Comparison of ENCODE assay signal across 28 mouse cellular contexts in genomic region chr9:31142924-31143323, GRCm38 (mm10). TPM values are rescaled to one million over a fixed set of nuclear protein-coding genes. Genes with fewer than 3 reads are reported as not detected.
DNase-seq lines count a peak whose midpoint lies in the region; ATAC-seq lines count a peak whose summit lies in the region.
"Had no signal": no experiment of that assay in that cellular context is flagged by ENCODE, and none has a peak within 500 bp of the region (broad histone marks: within the 10 kb centered on the region; RNA-seq: fewer than 3 reads in every experiment).

No protein-coding gene starts in this region.

- H3K27ac ChIP-seq in embryonic facial prominence, embryonic 14.5 days (replicated peaks; ENCODE audit: low read depth, low read length): no peak overlapping the region
- no peak overlapping the region for H3K27ac ChIP-seq in embryonic facial prominence, embryonic 10.5 days (replicated peaks)
- no peak overlapping the region for H3K27ac ChIP-seq in midbrain, embryonic 13.5 days
- H3K27ac ChIP-seq in midbrain, embryonic 16.5 days (ENCODE audit: low read length): no peak overlapping the region
- no peak overlapping the region for H3K27ac ChIP-seq in hindbrain, embryonic 14.5 days
- H3K27ac ChIP-seq: embryonic facial prominence, embryonic 13.5 days; forebrain, embryonic 10.5 days; forebrain, embryonic 15.5 days; gastrocnemius, adult 2 months; heart, embryonic 15.5 days; hindbrain, embryonic 10.5 days; hindbrain, embryonic 13.5 days; hindbrain, postnatal 0 days had no signal

- no peaks in the 10 kb centered on the region for H3K36me3 ChIP-seq in embryonic facial prominence, embryonic 14.5 days (ENCODE audit: control insufficient read depth, insufficient read depth, low read length)
- H3K36me3 ChIP-seq in embryonic facial prominence, embryonic 10.5 days (replicated peaks): peaks cover 16% of the 10 kb centered on the region
- peaks cover 2% of the 10 kb centered on the region; the same call in 1 of the 2 replicates for H3K36me3 ChIP-seq in midbrain, embryonic 13.5 days
- H3K36me3 ChIP-seq in midbrain, embryonic 16.5 days (ENCODE audit: control insufficient read depth, insufficient read depth, low read length): 0 out of 2 replicates have a peak, but pooled peaks cover 2% of the 10 kb centered on the region
- peaks cover 6% of the 10 kb centered on the region; the same call in 1 of the 2 replicates for H3K36me3 ChIP-seq in hindbrain, embryonic 14.5 days (replicated peaks; ENCODE audit: control insufficient read depth, insufficient read depth)
- H3K36me3 ChIP-seq: heart, embryonic 15.5 days had no signal

- WGBS in embryonic facial prominence, embryonic 14.5 days: 64% methylated on average over 1 of the region's 1 CpGs
- WGBS in embryonic facial prominence, embryonic 10.5 days: 84% methylated on average over 1 of the region's 1 CpGs
- WGBS in midbrain, embryonic 13.5 days: 68% methylated on average over 1 of the region's 1 CpGs
- 83% methylated on average over 1 of the region's 1 CpGs for WGBS in midbrain, embryonic 16.5 days
- WGBS in hindbrain, embryonic 14.5 days: 76% methylated on average over 1 of the region's 1 CpGs

- H3K4me1 ChIP-seq in embryonic facial prominence, embryonic 14.5 days (ENCODE audit: control insufficient read depth, insufficient read depth, low read length): no peaks in the 10 kb centered on the region
- H3K4me1 ChIP-seq in embryonic facial prominence, embryonic 10.5 days: no peaks in the 10 kb centered on the region
- no peaks in the 10 kb centered on the region for H3K4me1 ChIP-seq in midbrain, embryonic 13.5 days (replicated peaks)
- H3K4me1 ChIP-seq in midbrain, embryonic 16.5 days (ENCODE audit: control insufficient read depth, insufficient read depth, low read length): no peaks in the 10 kb centered on the region
- H3K4me1 ChIP-seq in hindbrain, embryonic 14.5 days (replicated peaks; ENCODE audit: control insufficient read depth, insufficient read depth, low read length): no peaks in the 10 kb centered on the region
- H3K4me1 ChIP-seq: embryonic facial prominence, embryonic 13.5 days; forebrain, embryonic 10.5 days; forebrain, embryonic 15.5 days; hindbrain, embryonic 10.5 days; hindbrain, embryonic 13.5 days had no signal

- no peak overlapping the region for H3K4me3 ChIP-seq in embryonic facial prominence, embryonic 14.5 days (ENCODE audit: low read depth, low read length)
- H3K4me3 ChIP-seq in embryonic facial prominence, embryonic 10.5 days: no peak overlapping the region
- no peak overlapping the region for H3K4me3 ChIP-seq in midbrain, embryonic 13.5 days (replicated peaks)
- no peak overlapping the region for H3K4me3 ChIP-seq in midbrain, embryonic 16.5 days (ENCODE audit: low read depth, low read length)
- H3K4me3 ChIP-seq in hindbrain, embryonic 14.5 days (replicated peaks; ENCODE audit: low read length): no peak overlapping the region
- H3K4me3 ChIP-seq: embryonic facial prominence, embryonic 13.5 days; forebrain, embryonic 10.5 days; forebrain, embryonic 15.5 days; gastrocnemius, adult 2 months; heart, embryonic 12.5 days; heart, embryonic 15.5 days; hindbrain, embryonic 10.5 days; hindbrain, embryonic 13.5 days had no signal

- H3K9ac ChIP-seq in embryonic facial prominence, embryonic 14.5 days (ENCODE audit: low read depth, low read length): no peak overlapping the region
- no peak overlapping the region for H3K9ac ChIP-seq in midbrain, embryonic 13.5 days (replicated peaks)
- no peak overlapping the region for H3K9ac ChIP-seq in midbrain, embryonic 16.5 days (ENCODE audit: low read depth, low read length)
- H3K9ac ChIP-seq in hindbrain, embryonic 14.5 days: no peak overlapping the region
- H3K9ac ChIP-seq: embryonic facial prominence, embryonic 13.5 days; forebrain, embryonic 15.5 days; heart, embryonic 12.5 days; heart, embryonic 15.5 days; hindbrain, embryonic 13.5 days had no signal

- ATAC-seq in embryonic facial prominence, embryonic 14.5 days (ENCODE audit: low read depth): peak; percentile 47; the same call in 1 of the 2 replicates
- ATAC-seq in midbrain, embryonic 13.5 days: 0 out of 2 replicates have a peak, but pooled peaks have one; percentile 37
- no peak for ATAC-seq in midbrain, embryonic 16.5 days
- no peak for ATAC-seq in hindbrain, embryonic 14.5 days (ENCODE audit: low FRiP score)
- ATAC-seq: forebrain, embryonic 15.5 days; hindbrain, postnatal 0 days; inflammation-experienced regulatory T-cells, adult 6 months; intestine, embryonic 16.5 days had no signal

- H3K27me3 ChIP-seq in embryonic facial prominence, embryonic 14.5 days (replicated peaks; ENCODE audit: control insufficient read depth, insufficient read depth, low read length): no peaks in the 10 kb centered on the region
- no peaks in the 10 kb centered on the region for H3K27me3 ChIP-seq in embryonic facial prominence, embryonic 10.5 days (replicated peaks; ENCODE audit: low read depth, poor library complexity, severe bottlenecking)
- H3K27me3 ChIP-seq in midbrain, embryonic 13.5 days: no peaks in the 10 kb centered on the region
- no peaks in the 10 kb centered on the region for H3K27me3 ChIP-seq in midbrain, embryonic 16.5 days (ENCODE audit: control insufficient read depth, insufficient read depth, low read depth, low read length)
- no peaks in the 10 kb centered on the region for H3K27me3 ChIP-seq in hindbrain, embryonic 14.5 days (ENCODE audit: control insufficient read depth, insufficient read depth, low read length)
- H3K27me3 ChIP-seq: embryonic facial prominence, embryonic 13.5 days; forebrain, embryonic 15.5 days; heart, embryonic 12.5 days; heart, embryonic 15.5 days; hindbrain, embryonic 13.5 days had no signal

- no peak for DNase-seq in embryonic facial prominence, embryonic 14.5 days (ENCODE audit: low spot score)
- DNase-seq in embryonic facial prominence, embryonic 10.5 days (ENCODE audit: low spot score): no peak
- peak; percentile 67 for DNase-seq in Muller cell, postnatal 12 days (ENCODE audit: inconsistent ontology term)
- DNase-seq in right cerebral cortex, postnatal 14 days: no peak
- DNase-seq in hindbrain, embryonic 14.5 days (ENCODE audit: low spot score): no peak
- DNase-seq: adrenal gland, postnatal 10 days; adrenal gland, postnatal 36 days; cerebellum, adult 11 months; cerebellum, adult 2 months; cerebellum, adult 9-11 months; cerebellum, postnatal 25 days; gastrocnemius, adult 2 months; gastrocnemius, postnatal 14 days; heart, adult 11 months; heart, postnatal 10 days; heart, postnatal 36 days had no signal

- no peaks in the 10 kb centered on the region for H3K9me3 ChIP-seq in embryonic facial prominence, embryonic 14.5 days (ENCODE audit: control insufficient read depth, low read length)
- H3K9me3 ChIP-seq in embryonic facial prominence, embryonic 10.5 days: no peaks in the 10 kb centered on the region
- no peaks in the 10 kb centered on the region for H3K9me3 ChIP-seq in midbrain, embryonic 13.5 days
- H3K9me3 ChIP-seq in midbrain, embryonic 16.5 days (replicated peaks; ENCODE audit: control insufficient read depth, low read length, poor library complexity, severe bottlenecking): no peaks in the 10 kb centered on the region
- H3K9me3 ChIP-seq in hindbrain, embryonic 14.5 days (ENCODE audit: control insufficient read depth, low read length): no peaks in the 10 kb centered on the region
- H3K9me3 ChIP-seq: embryonic facial prominence, embryonic 13.5 days; forebrain, embryonic 10.5 days; forebrain, embryonic 15.5 days; heart, embryonic 12.5 days; heart, embryonic 15.5 days; hindbrain, embryonic 10.5 days; hindbrain, embryonic 13.5 days had no signal

- H3K4me2 ChIP-seq in embryonic facial prominence, embryonic 14.5 days (ENCODE audit: low read depth, low read length): no peak overlapping the region
- no peak overlapping the region for H3K4me2 ChIP-seq in midbrain, embryonic 13.5 days (replicated peaks)
- H3K4me2 ChIP-seq in midbrain, embryonic 16.5 days (ENCODE audit: low read length): no peak overlapping the region
- no peak overlapping the region for H3K4me2 ChIP-seq in hindbrain, embryonic 14.5 days (replicated peaks)
- H3K4me2 ChIP-seq: embryonic facial prominence, embryonic 13.5 days; forebrain, embryonic 15.5 days; heart, embryonic 12.5 days; heart, embryonic 15.5 days; hindbrain, embryonic 13.5 days had no signal

RNA-seq across cellular contexts. Expression of gene St14, which starts 11.3 kb away (rescaled TPM):
- polyA plus RNA-seq in embryonic facial prominence, embryonic 14.5 days (2014; fragmentation: Nextera tagmentation; extraction: Ambion mirVana): 12.2 and 13.2 TPM in 2 replicates
- polyA plus RNA-seq in embryonic facial prominence, embryonic 10.5 days (2016; fragmentation: Nextera tagmentation; extraction: Ambion mirVana): 15.8 and 17.2 TPM in 2 replicates
- 0.50 and 0.57 TPM in 2 replicates for polyA plus RNA-seq in midbrain, embryonic 13.5 days (2015; fragmentation: Nextera tagmentation; extraction: Ambion mirVana)
- 0.96 and 1.3 TPM in 2 replicates for polyA plus RNA-seq in midbrain, embryonic 16.5 days (2015; fragmentation: Nextera tagmentation; extraction: Ambion mirVana)
- 0.37 and 0.43 TPM in 2 replicates for polyA plus RNA-seq in hindbrain, embryonic 14.5 days (2014; fragmentation: Nextera tagmentation; extraction: Ambion mirVana)

Comparison
In these comparisons a context has a peak if more than half of its experiments do, and no peak if none do; other contexts are left out.
1. ATAC-seq: peak in embryonic facial prominence, embryonic 14.5 days (single experiment) and midbrain, embryonic 13.5 days (single experiment); none in midbrain, embryonic 16.5 days (single experiment) and hindbrain, embryonic 14.5 days (single experiment).